Mouse (Mus musculus) testis, adult 2 months (tissue): ENCODE data around the gene Zfp422. TPM values are rescaled to one million over a fixed set of nuclear protein-coding genes. Genes with fewer than 3 reads are reported as not detected.

Experiments used
- H3K27ac ChIP-seq: fragments of 200-500 bp; 2 replicates; pipeline ENCODE4 v1.5.1; 2012; ENCODE audit warnings: low read depth, low read length; ENCODE audit not compliant: control insufficient read depth, insufficient read depth
- H3K27me3 ChIP-seq: fragments of 200-500 bp; 2 replicates; pipeline ENCODE4 v1.6.1; 2012; ENCODE audit warnings: mild to moderate bottlenecking, low read length, moderate library complexity; ENCODE audit not compliant: control insufficient read depth, insufficient read depth
- H3K36me3 ChIP-seq: fragments of 200-500 bp; 2 replicates; pipeline ENCODE4 v1.6.1; 2012; ENCODE audit warnings: mild to moderate bottlenecking, low read length; ENCODE audit not compliant: control insufficient read depth, insufficient read depth
- H3K4me1 ChIP-seq: fragments of 200-500 bp; 2 replicates; pipeline ENCODE4 v1.6.1; 2012; ENCODE audit warnings: low read length; ENCODE audit not compliant: control insufficient read depth, insufficient read depth
- H3K4me3 ChIP-seq: fragments of 200-500 bp; 2 replicates; pipeline ENCODE4 v1.5.1; 2012; ENCODE audit warnings: low read depth, mild to moderate bottlenecking, low read length, moderate library complexity, mixed read lengths; ENCODE audit not compliant: control insufficient read depth
- CTCF ChIP-seq: fragments of 200-500 bp; IDR thresholded peaks from 2 replicates; pipeline ENCODE4 v1.5.1; 2012; ENCODE audit warnings: low read depth, mild to moderate bottlenecking, inconsistent platforms, low read length, moderate library complexity; ENCODE audit not compliant: control insufficient read depth, insufficient read depth, insufficient replicate concordance
- POLR2A ChIP-seq: fragments of 200-500 bp; IDR thresholded peaks from 2 replicates; pipeline ENCODE4 v1.6.1; 2012; ENCODE audit warnings: low read depth, mild to moderate bottlenecking, inconsistent platforms, low read length, moderate library complexity; ENCODE audit not compliant: control insufficient read depth
- polyA plus RNA-seq: library from polyadenylated mRNA; depleted of rRNA; stranded (reverse); fragments of >200 nt; gene quantifications from 2 replicates; pipeline ENCODE4 v1.2.3, GENCODE M21; 2012

Zfp422 gene
- polyA plus RNA-seq, 1 experiment, result 6.0 TPM

DNA sequence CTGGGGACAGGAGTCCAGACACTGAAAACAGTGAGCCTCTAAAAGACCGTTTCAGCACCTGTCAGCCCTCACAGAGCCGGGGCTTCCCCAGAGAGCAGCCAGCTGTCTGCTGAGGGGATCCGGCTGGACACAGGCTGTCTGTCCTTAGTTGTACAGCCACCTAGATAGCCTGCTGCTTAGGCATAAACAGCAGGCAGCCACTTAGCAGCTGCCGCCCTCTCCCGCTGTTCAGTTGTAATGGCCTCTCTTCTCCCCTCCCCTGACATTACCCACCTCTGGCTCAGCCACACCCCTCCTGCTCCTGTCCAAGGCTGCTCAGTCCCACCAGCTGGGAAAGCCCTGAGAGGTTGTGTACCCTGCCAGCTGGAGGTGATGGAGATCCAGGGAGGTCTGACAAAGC, 42.2 kb upstream of the Zfp422 start:
- no peak overlapping the region for H3K4me3 ChIP-seq
- no peaks in the 10 kb centered on the region for H3K27me3 ChIP-seq
- H3K27ac ChIP-seq, result no peak overlapping the region
- TF ChIP-seq CTCF (no peak), POLR2A (no peak)
- H3K4me1 ChIP-seq, result peaks cover 9% of the 10 kb centered on the region
- H3K36me3 ChIP-seq, result no peaks in the 10 kb centered on the region

DNA sequence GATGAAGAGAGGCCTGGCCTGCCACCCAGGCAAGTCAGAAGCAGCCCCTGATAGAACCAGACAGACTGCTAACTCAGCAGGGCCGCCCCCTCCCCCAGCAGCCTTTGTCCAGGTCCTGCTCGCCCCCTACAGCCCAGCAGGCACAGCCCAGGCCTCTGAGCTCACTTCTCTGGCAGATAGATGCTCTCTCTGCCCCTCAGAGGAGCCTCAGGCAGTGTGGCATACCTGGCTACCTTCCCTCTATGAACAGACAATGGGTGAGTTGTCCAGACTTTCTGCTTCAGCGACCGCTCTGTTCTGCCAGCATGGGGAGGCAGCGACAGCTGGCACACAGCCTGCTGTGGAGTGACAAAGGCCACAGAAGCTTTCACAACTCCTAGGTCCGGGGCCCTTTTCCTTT, 41.3 kb upstream of the Zfp422 start:
- no peak overlapping the region for H3K4me3 ChIP-seq
- H3K36me3 ChIP-seq, result no peaks in the 10 kb centered on the region
- TF ChIP-seq CTCF, result no peak
- no peak for TF ChIP-seq POLR2A
- no peak overlapping the region for H3K27ac ChIP-seq
- H3K27me3 ChIP-seq, result no peaks in the 10 kb centered on the region
- H3K4me1 ChIP-seq, result peaks cover 9% of the 10 kb centered on the region

DNA sequence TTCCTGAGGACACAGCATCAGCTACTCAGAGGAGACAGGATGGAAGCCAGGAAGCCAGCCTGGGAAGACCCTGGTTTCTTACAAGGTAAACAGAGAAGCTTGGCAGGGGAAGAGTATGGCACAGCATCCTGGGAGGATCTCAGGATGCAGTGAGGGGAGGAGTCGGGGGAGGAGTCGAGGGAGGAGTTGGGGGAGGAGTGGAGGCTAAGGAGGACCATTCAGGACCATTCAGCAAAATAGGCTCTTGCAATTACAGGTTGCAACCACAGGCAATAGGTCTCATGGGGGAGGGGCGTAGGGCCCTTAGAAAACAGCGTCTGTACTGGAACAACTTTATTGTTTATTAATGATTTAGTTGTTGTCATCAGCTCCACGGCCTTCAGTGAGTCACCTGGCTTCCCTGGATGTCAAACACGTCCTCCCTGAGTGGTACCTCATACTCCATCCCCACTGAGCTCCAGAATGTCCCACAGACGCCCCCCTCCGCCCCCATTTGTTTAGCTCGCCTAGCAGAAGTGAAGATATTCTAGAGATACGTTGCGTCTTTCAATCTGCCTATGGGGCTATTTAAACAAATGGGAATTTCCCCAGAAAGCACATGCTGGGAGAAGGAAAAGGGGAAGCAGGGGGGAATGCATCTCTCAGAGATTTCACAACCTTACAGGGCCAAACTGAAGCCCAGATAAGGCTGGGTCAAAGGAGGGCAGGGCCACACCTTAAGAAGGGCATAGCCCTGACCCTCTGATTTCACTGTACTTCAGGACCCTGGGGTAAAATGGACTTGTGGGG, 40.1 kb upstream of the Zfp422 start:
- Histone ChIP-seq H3K27me3 (no peaks in the 10 kb centered on the region), H3K36me3 (no peaks in the 10 kb centered on the region), H3K27ac (no peak overlapping the region), H3K4me1 (peaks cover 9% of the 10 kb centered on the region), H3K4me3 (no peak overlapping the region)
- TF ChIP-seq POLR2A, result no peak
- no peak for TF ChIP-seq CTCF

DNA sequence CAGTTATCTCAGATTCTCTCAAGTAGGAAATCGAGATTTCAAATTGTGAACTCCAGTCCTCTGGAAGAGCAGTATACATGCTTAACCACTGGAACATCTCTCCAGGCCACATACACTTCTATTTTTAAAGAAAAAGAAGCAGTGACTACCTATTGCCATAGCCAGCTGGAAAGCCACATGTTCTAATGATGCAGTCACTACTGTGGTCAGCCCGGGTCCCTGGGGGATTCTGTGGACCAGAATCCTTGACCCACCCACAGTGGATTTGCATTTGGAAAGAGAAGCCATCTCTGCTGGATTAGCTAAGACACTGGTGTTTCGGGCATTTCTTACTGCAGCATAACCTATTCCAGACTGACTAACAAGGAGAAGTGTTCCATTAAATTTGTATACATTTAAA, 38.6 kb upstream of the Zfp422 start:
- Histone ChIP-seq H3K4me1 (peaks cover 2% of the 10 kb centered on the region; the same call in 1 of the 2 replicates), H3K4me3 (no peak overlapping the region), H3K36me3 (no peaks in the 10 kb centered on the region), H3K27ac (no peak overlapping the region), H3K27me3 (no peaks in the 10 kb centered on the region)
- TF ChIP-seq POLR2A, result no peak
- no peak for TF ChIP-seq CTCF

DNA sequence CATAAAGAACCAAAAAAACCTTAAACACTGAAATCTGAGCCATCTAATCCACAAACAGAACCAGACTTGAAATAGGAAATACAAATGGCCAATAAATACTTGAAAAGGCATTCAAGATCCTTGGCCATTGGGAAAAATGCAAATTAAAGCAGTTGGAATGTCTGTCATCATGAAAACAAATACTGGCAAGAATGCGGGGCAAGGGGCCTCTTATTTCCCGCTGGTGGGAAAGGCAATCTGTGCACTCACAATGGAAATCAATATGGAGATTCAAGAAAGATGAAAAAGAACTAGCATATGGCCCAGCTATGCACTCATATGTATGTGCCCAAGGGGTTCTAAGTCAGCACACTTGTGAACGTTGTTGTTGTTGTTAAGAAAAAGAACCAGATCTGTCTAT, 38.1 kb upstream of the Zfp422 start:
- no peak overlapping the region for H3K27ac ChIP-seq
- no peak overlapping the region for H3K4me3 ChIP-seq
- TF ChIP-seq CTCF, result no peak
- no peak for TF ChIP-seq POLR2A
- H3K36me3 ChIP-seq, result no peaks in the 10 kb centered on the region
- H3K27me3 ChIP-seq, result no peaks in the 10 kb centered on the region
- peaks cover 2% of the 10 kb centered on the region; the same call in 1 of the 2 replicates for H3K4me1 ChIP-seq

DNA sequence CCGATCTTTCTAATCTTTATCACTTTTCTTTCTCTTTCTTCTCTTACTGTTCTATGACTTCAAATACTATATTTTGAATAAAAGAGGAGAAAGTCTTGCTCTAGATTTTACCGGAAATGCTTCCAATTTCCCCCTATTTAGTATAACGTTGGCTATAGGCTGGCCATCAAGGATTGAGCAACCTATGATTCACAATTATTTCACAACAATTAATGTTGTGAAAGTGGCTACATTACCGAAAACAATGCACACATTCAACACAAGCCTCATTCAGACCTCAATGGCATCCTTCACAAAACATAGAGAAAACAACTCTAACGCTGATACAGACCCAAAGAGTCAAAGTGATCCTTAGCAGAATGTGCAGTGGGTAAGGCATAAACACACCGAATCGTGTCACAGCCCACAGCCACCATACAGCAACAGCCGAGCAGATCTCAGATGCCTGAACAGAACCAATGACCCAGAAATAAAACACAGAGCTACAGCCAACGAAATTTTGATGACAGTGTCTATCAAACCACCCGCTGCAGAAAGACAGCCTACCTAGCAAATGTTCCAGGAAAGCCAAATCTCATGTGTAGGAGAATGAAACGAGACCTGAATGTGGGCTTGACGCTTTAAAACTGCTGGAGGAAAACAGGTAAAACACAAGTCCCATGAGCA, 37.4 kb upstream of the Zfp422 start:
- no peaks in the 10 kb centered on the region for H3K36me3 ChIP-seq
- no peak overlapping the region for H3K27ac ChIP-seq
- H3K4me3 ChIP-seq, result no peak overlapping the region
- H3K27me3 ChIP-seq, result no peaks in the 10 kb centered on the region
- peaks cover 2% of the 10 kb centered on the region; the same call in 1 of the 2 replicates for H3K4me1 ChIP-seq
- no peak for TF ChIP-seq CTCF
- no peak for TF ChIP-seq POLR2A

DNA sequence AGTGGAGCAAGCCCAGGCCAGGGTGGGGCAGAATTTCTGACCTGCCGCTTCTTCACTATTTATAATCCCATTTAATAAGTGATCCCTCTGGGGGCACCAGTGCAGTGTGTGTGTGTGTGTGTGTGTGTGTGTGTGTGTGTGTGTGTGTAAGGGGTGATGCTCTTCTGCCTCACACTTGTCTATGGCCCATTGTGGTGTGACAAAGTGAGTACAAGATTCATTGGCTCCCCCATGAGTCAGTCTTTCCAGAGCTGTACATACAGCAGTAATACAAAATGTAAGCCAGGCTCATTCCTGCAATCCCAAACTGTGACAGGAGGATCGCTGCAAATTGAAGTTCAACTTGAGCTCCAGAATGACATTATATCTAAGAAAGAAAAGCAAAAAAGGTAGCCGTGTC, 36.0 kb upstream of the Zfp422 start:
- no peak overlapping the region for H3K27ac ChIP-seq
- H3K36me3 ChIP-seq, result no peaks in the 10 kb centered on the region
- TF ChIP-seq POLR2A (no peak), CTCF (no peak)
- no peak overlapping the region for H3K4me3 ChIP-seq
- no peaks in the 10 kb centered on the region for H3K27me3 ChIP-seq
- peaks cover 2% of the 10 kb centered on the region; the same call in 1 of the 2 replicates for H3K4me1 ChIP-seq

DNA sequence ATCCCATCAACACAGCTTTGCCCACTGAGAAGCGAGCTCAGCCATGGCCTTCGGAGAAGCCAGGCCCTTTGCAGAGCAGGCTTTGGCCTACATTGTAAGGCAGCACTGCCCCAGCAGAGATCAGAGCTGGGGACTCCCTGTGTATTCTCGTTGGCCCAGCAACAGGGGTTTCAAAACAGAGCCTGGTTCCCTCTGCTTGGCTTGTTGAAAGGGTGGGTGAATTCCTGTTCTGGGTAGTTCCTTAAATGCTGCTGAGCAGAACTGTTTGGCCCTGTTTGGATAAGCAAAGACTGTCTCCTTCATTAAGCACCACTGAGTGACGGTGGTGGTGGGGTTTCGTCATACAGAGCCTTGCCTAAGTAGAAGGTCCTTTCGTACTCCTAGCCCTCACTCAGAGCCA, 35.2 kb upstream of the Zfp422 start:
- no peak overlapping the region for H3K4me3 ChIP-seq
- H3K27ac ChIP-seq, result no peak overlapping the region
- H3K36me3 ChIP-seq, result no peaks in the 10 kb centered on the region
- TF ChIP-seq POLR2A (no peak), CTCF (no peak)
- no peaks in the 10 kb centered on the region for H3K27me3 ChIP-seq
- peaks cover 2% of the 10 kb centered on the region; the same call in 1 of the 2 replicates for H3K4me1 ChIP-seq
